Mouse (Mus musculus) lung, adult 2 months (tissue): ENCODE measurements around the gene Serpina5.

ENCODE experiments used
- CTCF ChIP-seq: fragments of 200-500 bp; IDR thresholded peaks from 2 replicates; pipeline ENCODE4 v1.5.1; 2011; ENCODE audit warnings: mild to moderate bottlenecking, low read length, control low read depth; ENCODE audit not compliant: insufficient read depth
- POLR2A ChIP-seq: fragments of 200-500 bp; IDR thresholded peaks from 2 replicates; pipeline ENCODE4 v1.6.1; 2011; ENCODE audit warnings: low read depth, mild to moderate bottlenecking, control low read depth, low read length, borderline replicate concordance; ENCODE audit errors: extremely low read depth

GRCm38 (mm10) chr12:104069620-104070019, 31.3 kb upstream of the Serpina5 start:
- peak; percentile 78 for TF ChIP-seq CTCF
- TF ChIP-seq POLR2A = no peak
